Mouse (Mus musculus) neural tube, postnatal 0 days (tissue): Measurements from ENCODE around the gene H2-M10.5. TPM values are rescaled to one million over a fixed set of nuclear protein-coding genes. Genes with fewer than 3 reads are reported as not detected.

Experiments used
- polyA plus RNA-seq: library from polyadenylated mRNA; unstranded; fragments of >200 nt; fragmentation: Nextera tagmentation; extraction: Ambion mirVana; gene quantifications from 2 replicates; pipeline ENCODE4 v1.2.1, GENCODE M21; 2015

The H2-M10.5 gene
- not detected in 2 replicates for polyA plus RNA-seq

DNA sequence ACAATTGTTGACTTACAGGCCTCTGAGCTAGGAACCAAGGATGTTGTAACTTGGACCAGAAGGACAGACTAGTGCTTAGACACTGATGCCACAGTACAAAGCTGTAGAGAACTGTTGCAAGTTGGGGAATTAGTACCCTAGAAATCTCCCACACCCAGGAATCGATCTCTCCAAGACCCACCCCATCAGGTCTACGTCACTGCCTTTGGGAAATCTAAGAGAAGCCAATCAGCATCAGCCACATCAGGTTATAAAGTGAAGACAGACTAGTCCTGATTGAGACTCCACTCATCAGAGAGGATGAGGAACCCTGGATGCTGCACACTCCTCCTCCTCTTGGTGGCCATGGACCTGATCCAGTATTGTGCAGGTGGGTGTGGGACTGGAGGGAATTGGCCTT lies at the start of gene H2-M10.5:
Gene H2-M10.5, plus strand, starts transcription at position 301 of the 400 bp plus-strand sequence.

DNA sequence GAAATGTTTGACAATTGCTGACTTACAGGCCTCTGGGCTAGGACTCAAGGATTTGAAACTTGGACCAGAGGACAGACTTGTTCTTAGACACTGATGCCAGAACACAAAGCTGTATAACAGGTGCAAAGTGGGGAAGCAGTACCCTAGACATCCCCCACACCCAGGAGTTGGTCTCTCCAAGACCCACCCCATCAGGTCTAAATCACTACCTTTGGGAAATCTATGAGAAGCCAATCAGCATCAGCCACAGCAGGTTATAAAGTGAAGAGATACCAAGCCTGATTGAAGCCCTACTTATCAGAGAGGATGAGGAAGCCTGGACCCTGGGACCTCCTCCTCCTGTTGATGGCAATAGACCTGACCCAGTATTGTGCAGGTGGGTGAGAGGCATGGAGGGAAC lies 39.2 kb downstream of the H2-M10.5 start, which contains the start of gene H2-M10.6:
Gene H2-M10.6, plus strand, starts transcription at position 301 of the 400 bp plus-strand sequence.

Other genes starting within 250 kb of the H2-M10.5 start
- gene H2-M11, start 225.8 kb upstream of the H2-M10.5 start, polyA plus RNA-seq: not detected in 2 replicates
- not detected in 2 replicates for gene H2-M9, start 130.2 kb upstream of the H2-M10.5 start, polyA plus RNA-seq
- not detected in 2 replicates for gene H2-M1, start 100.7 kb upstream of the H2-M10.5 start, polyA plus RNA-seq
- gene H2-M10.6, start 39.3 kb downstream of the H2-M10.5 start, polyA plus RNA-seq: not detected in 2 replicates
- 37.8 and 41.8 TPM in 2 replicates for gene Trim26, start 64.2 kb downstream of the H2-M10.5 start, polyA plus RNA-seq
- gene Trim15, start 94.3 kb downstream of the H2-M10.5 start, polyA plus RNA-seq: 0.90 and 1.1 TPM in 2 replicates
- 0.28 and 0.39 TPM in 2 replicates for gene Trim10, start 96.7 kb downstream of the H2-M10.5 start, polyA plus RNA-seq
- 0.19 TPM in 1 of 2 replicates, not detected in the other for gene Trim40, start 117.2 kb downstream of the H2-M10.5 start, polyA plus RNA-seq
- gene Trim31, start 125.2 kb downstream of the H2-M10.5 start, polyA plus RNA-seq: not detected in 2 replicates
- 4.5 and 5.2 TPM in 2 replicates for gene Rnf39, start 170.0 kb downstream of the H2-M10.5 start, polyA plus RNA-seq
- gene Ppp1r11, start 178.8 kb downstream of the H2-M10.5 start, polyA plus RNA-seq: 153 and 169 TPM in 2 replicates
- 54.6 and 58.0 TPM in 2 replicates for gene Znrd1, start 185.6 kb downstream of the H2-M10.5 start, polyA plus RNA-seq
- 3.4 and 4.6 TPM in 2 replicates for gene Znrd1as, start 185.7 kb downstream of the H2-M10.5 start, polyA plus RNA-seq
- 0.25 TPM in 1 of 2 replicates, not detected in the other for gene 2410137M14Rik, start 208.3 kb downstream of the H2-M10.5 start, polyA plus RNA-seq
- 1.1 and 1.4 TPM in 2 replicates for gene H2-M5, start 216.6 kb downstream of the H2-M10.5 start, polyA plus RNA-seq
- 106 and 132 TPM in 2 replicates for gene Zfp57, start 228.3 kb downstream of the H2-M10.5 start, polyA plus RNA-seq